Mouse (Mus musculus): ENCODE measurements around the gene Eef1akmt2.

Eef1akmt2 gene

DNA sequence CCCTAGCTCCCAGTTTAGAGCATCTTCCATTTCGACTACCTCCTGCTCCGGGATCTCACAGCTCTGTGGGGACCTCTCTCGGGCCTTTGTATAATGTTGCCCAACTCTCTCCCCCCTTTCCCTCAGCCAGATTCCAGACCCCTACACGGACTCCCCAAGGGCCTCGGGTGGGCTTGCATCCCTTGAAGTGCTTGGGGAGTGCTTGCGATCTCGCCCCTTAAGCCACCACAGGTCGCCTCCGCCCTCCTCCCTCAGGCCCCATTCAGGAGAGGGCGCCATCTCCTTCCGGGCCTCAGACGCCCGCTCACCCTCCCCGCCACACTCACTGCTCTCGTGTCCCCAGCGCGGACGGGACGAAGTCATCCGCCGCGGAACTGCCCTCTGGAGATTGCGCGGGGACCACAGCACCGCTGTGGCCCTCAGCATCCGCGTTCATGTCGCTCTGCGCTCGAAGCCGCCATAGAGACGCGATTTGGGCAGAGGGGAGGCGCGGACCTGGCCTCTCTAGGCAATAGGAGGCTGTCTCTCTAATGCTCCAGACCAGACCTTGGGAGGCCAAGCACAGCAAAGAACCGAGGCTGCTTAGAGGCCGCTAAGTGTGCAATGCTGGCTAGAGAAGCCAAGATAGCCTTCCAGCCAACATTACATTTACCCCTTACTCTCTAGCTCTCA is at the start of gene Eef1akmt2:
Gene Eef1akmt2, minus strand, starts transcription at position 501 of the 672 bp plus-strand sequence.
- peak; percentile 80 to 81 for DNase-seq

- DNase-seq, result no peak
Measured at GRCm38 (mm10) chr7:132900826-132901531, 48.5 kb upstream of the Eef1akmt2 start.

- DNase-seq, result peak; percentile 42 to 52
Measured at GRCm38 (mm10) chr7:132898234-132898633, 45.8 kb upstream of the Eef1akmt2 start.

DNA sequence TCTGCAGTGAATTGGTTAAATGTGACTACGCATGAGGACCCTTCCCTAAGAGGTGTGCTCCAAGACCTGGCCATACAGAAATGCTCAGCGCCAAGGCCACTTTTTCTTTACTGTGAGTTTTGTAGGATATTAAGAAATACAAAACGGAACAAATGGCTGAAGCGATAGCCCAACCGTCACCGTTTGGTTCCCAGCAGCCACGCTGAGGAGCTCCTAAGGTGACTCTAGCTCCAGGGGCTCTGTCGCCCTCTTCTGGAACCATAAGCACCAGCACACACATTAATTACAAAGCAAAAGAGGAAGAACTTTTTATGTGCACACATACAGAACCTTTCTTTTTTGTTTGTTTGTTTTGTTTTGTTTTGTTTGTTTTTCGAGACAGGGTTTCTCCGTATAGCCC is 44.8 kb upstream of the Eef1akmt2 start:
- no peak for DNase-seq

DNA sequence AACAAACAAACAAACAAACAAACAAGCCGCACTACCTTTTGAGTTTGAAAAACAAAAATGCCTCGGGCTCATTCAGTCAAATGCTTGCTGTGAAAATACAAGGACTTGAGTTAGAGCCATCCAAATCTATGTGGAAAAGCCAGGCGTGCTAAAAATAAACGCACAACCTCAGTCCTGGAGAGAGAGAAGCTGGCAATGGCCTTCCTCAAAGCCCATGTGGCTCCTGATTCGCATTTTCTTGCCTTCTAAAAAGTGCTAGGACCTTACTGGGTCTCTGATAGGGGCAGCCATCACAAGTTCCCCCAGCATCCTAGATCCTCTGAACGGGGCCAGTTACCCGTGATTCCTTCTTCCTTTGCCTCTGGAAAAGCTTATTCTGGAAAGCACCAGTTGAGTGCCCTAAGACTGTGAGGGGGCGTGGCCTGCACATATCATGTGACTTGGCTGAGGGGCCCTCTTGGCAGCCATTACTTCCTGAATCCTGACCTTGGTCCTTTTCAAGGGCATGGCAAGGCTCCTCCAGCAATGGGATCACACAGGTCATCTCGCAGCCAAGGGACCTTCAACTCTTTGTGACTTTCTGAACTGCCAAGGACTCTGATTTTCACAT is 43.8 kb upstream of the Eef1akmt2 start:
- DNase-seq, result no peak

- no peak for DNase-seq
Measured at GRCm38 (mm10) chr7:132894841-132895555, 42.5 kb upstream of the Eef1akmt2 start.

DNA sequence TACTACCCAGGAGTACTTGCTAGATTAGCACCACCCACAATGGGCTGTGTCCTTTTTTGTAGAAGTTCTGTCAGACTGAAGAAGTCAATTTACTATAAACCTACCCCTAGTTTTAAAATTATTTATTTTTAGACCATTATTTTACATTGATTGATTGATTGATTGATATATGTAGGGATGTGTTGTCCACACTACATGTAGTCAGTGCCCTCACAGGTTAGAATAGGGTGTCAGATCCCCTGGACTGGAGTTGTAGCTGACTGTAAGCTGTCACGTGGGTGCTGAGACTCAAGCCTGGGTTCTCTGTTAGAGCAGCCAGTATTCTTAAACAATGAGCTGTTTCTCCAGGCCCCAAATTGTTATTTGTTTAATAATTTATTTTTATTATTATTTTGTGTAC is 40.9 kb upstream of the Eef1akmt2 start:
- no peak for DNase-seq

DNA sequence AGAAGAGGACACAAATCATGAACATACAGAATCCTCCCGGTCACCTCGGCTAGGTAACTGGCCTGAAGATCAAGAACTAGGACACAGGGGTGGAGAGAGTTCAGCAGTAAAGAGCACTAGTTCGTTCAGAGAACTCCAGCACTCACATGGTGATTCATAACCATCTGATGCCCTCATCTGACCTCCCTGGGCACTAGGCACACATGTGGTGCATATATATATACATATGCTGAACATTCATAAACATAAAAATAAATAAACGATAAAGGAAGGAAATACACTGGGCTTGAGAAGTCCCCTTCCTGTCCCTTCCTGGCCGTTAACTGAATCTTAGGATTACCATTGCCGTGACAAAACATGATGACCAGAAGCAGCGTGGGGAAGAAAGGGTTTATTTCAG is 40.3 kb upstream of the Eef1akmt2 start:
- DNase-seq, result no peak

DNA sequence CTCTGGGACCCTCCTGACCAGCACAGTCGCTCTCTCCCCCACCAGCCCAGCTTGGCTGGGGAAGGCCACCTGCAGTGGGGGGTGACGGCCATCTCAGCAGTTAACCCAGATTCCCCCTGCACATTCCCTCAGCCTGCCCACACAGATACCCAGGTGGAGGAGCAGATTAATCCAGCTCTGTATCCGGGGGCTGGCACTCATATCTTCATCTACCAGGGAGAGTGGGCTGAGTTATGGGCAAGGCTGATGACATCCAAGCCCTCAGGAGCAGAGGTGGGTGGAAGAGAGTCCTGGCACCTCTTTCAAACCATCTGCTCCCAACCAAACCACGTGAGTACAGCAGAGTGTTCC is 39.8 kb upstream of the Eef1akmt2 start:
- no peak for DNase-seq

- no peak for DNase-seq
Measured at GRCm38 (mm10) chr7:132891561-132892310, 39.3 kb upstream of the Eef1akmt2 start.

DNA sequence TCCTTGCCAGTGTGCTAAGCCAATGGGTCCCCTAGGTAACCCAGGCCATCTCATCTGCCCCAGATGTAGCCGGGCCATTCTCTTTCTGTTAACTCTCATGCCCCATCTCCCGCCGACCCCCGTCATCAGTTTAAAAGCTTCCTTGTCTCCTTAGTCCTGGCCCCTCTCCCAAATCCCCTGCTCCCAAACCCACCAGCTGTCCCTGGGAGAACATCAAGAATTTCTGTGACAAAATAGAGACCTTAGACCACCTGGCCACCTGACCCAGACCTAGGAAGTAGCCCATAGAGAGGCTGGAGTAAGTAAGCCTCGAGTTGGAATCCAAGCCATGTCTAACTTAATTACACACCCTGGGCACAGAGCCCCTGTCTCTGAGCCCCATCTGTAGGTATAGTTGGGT is 37.7 kb upstream of the Eef1akmt2 start:
- DNase-seq, result no peak

- no peak for DNase-seq
Measured at GRCm38 (mm10) chr7:132889691-132890090, 37.2 kb upstream of the Eef1akmt2 start.

GRCm38 (mm10) chr7:132888518-132889249 is 36.2 kb upstream of the Eef1akmt2 start:
- no peak for DNase-seq

- DNase-seq, result no peak
Measured at GRCm38 (mm10) chr7:132888052-132888451, 35.6 kb upstream of the Eef1akmt2 start.

GRCm38 (mm10) chr7:132887019-132887804 is 34.7 kb upstream of the Eef1akmt2 start:
- no peak for DNase-seq

DNA sequence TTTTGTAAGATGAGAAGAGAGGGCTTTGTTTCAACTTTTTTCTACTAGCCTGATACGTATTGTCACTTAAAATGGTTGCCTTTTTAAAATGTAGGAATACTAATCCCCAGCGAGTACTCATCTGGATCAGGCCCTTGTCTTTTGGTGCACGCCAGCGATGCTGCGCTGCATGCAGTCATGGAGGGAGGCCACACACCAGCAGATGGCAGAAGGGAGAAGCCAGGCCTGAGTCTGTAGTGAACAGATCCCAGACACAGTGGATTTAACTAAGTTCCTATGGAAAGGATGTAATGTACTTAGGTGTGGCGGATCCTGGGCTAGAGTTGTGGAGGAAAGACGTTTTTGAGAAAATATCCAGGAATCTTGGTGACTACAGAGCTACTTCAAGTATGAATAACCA is 31.6 kb upstream of the Eef1akmt2 start:
- no peak for DNase-seq

DNA sequence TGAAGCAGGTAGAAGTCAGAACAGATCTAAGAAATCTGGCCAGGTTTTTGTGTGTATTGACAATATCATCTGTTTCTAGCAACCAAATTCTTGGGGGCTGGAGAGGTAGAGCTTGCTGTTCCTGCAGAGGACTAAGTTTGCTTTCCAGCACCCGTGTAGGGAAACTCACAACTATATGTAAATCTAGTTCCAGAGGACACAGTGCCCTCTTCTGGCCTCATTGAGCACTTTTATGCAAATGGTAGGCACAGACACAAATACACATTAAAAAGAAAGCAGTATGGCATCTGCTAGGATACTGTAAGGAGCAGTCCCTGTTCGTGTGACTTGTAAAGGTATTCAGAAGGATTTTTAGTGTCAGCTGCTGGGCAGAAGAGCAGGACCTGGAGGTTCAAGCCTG is 29.9 kb upstream of the Eef1akmt2 start:
- peak in 1 of 2 experiments; percentile 10 for DNase-seq

DNA sequence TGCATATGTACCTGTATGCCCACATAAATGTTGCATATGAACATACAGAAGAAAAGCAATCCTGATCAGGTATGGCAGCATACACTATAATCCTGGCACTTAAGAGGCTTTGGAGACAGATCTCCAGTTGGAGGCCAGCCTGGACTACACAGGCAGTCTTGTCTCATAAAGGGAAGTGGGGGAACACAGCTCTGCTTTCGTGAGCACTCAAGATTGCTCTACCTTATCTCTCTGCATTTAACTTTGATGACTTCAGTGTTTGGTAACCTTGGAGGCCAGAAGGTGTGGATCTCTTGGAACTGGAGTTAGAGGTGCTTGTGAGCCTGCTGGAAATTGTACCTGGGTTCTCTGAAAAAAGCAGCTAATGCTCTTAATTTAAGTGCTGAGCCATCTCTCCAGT is 27.8 kb upstream of the Eef1akmt2 start:
- DNase-seq, result no peak

GRCm38 (mm10) chr7:132875391-132876086 is 23.1 kb upstream of the Eef1akmt2 start:
- no peak for DNase-seq

- DNase-seq, result no peak
Measured at GRCm38 (mm10) chr7:132873043-132873442, 20.6 kb upstream of the Eef1akmt2 start.

DNA sequence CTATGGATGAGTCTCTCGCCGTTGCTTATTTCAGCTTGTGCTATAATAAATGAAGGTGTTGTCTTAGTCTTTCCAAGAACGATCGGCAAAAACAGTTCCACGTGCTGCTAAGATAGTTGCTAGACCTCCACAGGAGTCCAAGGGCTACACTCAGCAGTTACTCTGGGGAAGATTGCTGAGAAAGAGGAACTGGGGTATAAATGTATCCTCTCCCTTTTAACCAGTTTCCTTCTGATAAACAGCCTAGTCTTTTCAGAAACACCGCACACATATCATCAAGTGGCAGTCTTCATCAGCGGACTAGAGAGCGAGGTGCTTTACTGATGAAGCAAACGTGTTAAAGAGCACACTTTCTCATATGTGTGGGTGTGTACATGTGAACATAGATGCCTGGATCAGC is 13.8 kb upstream of the Eef1akmt2 start:
- DNase-seq, result no peak
